Mouse (Mus musculus): ENCODE data around the gene Mfsd6. TPM values are rescaled to one million over a fixed set of nuclear protein-coding genes. Genes with fewer than 3 reads are reported as not detected.
A peak's percentile ranks its signal among the peaks of the same experiment; 100 is the strongest.

The Mfsd6 gene
- total RNA-seq, 1 experiment from 2014 or later = 21.1 TPM

GRCm38 (mm10) chr1:52640266-52640665 is 87.0 kb downstream of the Mfsd6 start:
- no peak for DNase-seq

DNA sequence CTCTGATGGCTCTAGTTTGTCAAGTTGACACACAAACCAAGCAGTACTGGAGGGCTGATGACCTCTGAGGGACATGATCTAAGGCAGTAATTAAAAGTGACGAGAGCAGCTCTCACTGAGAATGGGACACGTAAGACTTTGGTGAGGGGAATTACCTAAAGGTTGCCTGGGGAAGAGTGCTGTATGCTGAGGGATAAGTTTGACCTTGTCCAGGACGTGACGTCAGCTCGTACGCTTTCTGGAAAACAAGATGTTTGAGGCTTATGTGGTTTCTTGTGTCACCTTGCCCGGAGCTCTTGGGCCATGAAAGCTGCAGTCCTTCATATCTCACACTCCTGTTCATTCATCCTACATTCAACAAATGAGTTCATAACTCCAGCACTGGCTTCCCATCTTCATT is 88.2 kb downstream of the Mfsd6 start:
- DNase-seq = no peak

- DNase-seq = no peak
Observed at GRCm38 (mm10) chr1:52638101-52638500, 89.2 kb downstream of the Mfsd6 start.

DNA sequence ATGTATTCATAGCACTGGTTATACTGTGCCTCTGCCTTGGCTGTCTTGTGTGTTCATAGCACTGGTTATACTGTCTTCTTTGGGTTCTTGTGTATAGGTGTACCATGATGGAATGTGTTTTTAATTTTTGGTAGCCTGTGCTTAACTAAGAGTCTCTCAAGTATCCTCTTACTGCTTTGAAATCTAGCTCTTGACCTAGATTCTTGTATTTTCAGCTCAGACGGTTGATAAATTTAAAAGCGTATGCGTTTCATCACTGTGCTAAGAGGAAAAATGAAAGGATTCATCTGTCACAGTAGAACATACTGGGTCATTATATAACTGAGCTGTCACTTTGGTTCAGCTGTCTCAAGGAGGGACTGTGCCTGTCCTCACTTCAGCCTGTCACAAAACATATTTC is 91.3 kb downstream of the Mfsd6 start:
- DNase-seq = no peak

DNA sequence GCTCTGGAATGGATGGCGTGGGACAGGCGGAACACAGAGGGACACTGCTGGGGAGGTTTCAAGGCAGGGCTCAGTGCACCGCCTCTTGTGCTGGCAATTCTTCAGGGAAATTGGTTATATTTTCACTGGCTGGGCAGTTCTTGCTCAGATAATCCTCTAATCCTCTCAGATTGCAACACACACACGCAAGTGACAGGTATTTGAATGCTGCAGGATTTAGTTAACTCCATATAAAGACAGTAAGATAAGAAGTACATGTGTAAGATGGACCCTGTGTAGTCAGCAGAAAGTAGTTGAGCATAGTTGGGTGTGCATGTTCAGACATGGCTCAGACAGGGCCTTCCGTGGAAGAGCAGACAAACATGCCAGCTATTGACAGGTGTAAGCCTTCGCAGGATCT is 93.0 kb downstream of the Mfsd6 start:
- DNase-seq = no peak

GRCm38 (mm10) chr1:52631570-52631969 is 95.7 kb downstream of the Mfsd6 start:
- no peak for DNase-seq

DNA sequence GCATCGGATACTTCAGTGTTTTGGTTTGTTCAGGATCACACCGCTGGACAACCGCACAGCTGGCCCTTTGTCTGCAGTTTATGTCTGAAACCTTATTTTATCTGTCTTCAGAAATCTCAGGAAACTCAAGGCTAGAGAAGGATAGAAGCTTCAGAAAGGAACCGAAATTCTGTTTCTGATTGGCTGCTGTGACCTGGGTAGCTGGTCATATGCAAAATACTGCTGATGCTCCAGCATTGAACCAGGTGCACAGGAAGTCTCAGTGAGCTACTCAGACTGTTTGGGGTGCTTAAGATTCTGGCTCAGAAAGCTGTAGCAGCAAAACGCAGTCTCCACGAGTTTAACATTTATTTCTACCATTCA is 96.3 kb downstream of the Mfsd6 start:
- no peak for DNase-seq

DNA sequence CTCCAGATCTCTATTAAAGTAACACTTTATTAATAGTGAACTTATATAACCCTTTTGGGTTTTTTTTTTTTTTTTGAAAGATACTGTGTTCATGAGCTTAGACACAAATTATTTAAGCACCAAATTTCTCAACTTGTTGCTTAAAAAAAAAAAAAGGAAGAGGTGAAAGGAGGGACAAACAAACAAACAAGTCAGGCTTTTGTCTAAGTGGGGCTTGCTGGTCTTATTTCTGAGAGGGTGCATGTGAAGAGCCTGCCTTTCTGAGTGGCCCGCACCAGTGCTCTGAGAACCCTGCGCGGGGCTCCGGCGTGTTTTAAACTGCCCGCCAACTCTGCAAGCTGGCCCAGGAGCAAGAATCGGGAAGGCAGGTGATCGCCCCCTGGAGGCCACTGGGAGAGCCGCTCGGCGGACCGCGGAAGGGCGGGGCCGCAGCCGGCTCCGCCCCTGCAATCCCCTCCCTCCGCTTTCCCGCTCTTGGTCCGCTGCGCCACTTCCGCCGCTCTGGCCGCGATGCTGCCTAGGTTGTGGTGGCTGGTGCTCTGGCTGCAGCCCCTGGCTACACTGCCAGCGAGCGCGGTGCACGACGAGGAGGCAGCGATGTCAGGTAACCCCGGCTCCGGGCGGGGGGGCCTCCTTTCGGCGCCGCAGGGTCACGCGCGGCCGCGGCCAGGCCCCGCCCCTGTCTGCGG is 96.9 kb downstream of the Mfsd6 start, which contains the start of gene Nemp2:
Gene Nemp2, plus strand, starts transcription at position 456 of the 689 bp plus-strand sequence.
- peak; percentile 91 for DNase-seq

- DNase-seq = no peak
Observed at GRCm38 (mm10) chr1:52620442-52620841, 106.8 kb downstream of the Mfsd6 start.

GRCm38 (mm10) chr1:52618217-52618616 is 109.0 kb downstream of the Mfsd6 start:
- no peak for DNase-seq

GRCm38 (mm10) chr1:52608486-52608885 is 118.8 kb downstream of the Mfsd6 start:
- DNase-seq = no peak

- DNase-seq = no peak
Observed at GRCm38 (mm10) chr1:52607700-52608099, 119.6 kb downstream of the Mfsd6 start.

Other genes starting within 250 kb of the Mfsd6 start
- 60.6 and 66.3 TPM in 2 replicates for gene Nab1, start 226.8 kb downstream of the Mfsd6 start, total RNA-seq (2021)
- gene Nemp2, start 96.8 kb downstream of the Mfsd6 start, total RNA-seq (2021) = 3.7 and 4.8 TPM in 2 replicates
- 17.8 and 19.6 TPM in 2 replicates for gene Inpp1, start 90.2 kb upstream of the Mfsd6 start, total RNA-seq (2021)
- 74.6 TPM in 2 replicates for gene Hibch, start 117.5 kb upstream of the Mfsd6 start, total RNA-seq (2021)